Mouse (Mus musculus): ENCODE data around the gene Gm13694. TPM values are rescaled to one million over a fixed set of nuclear protein-coding genes. Genes with fewer than 3 reads are reported as not detected.
"Not testable (repeated sequence)": the region's sequence is repeated elsewhere in the genome, so short reads cannot be mapped to it uniquely, and the experiment has no call there.

Gene Gm13694
- polyA plus RNA-seq (2014; fragmentation: Nextera tagmentation; extraction: Ambion mirVana): not detected in 2 replicates

DNA sequence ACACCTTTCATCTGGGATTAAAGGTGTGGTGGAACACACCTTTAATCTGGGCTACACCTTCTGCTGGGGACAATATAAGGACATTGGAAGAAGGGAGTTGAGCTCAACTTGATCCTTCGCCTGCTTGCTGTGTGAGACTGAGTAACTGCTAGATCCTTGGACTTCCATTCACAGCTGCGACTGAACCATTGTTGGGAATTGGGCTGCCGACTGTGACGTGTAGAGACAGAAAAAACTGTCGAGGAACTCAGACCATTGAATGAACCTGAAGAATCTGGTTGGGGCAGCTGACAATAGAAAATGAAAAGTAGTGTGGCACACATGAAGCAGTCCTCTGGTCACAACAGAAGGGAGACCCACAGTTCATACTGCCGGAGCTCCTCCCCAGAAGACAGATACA is at the start of gene Gm13694:
Gene Gm13694 (plus strand): TSS at position 301 of the 400 bp plus-strand sequence.
- H3K4me2 ChIP-seq; ATAC-seq (ENCODE audit: low FRiP score); H3K9me3 ChIP-seq (ENCODE audit: control insufficient read depth, low read length); H3K27ac ChIP-seq (ENCODE audit: low read depth, low read length); H3K9ac ChIP-seq (ENCODE audit: low read length); DNase-seq (ENCODE audit: low spot score, missing footprints); H3K27me3 ChIP-seq (ENCODE audit: control insufficient read depth, insufficient read depth, low read length); H3K4me3 ChIP-seq (ENCODE audit: low read depth, low read length); H3K36me3 ChIP-seq (ENCODE audit: control insufficient read depth, insufficient read depth, low read length); H3K4me1 ChIP-seq (ENCODE audit: control insufficient read depth, insufficient read depth, low read length): not testable (repeated sequence)
- WGBS: no CpG with 5 or more reads among the region's 6 CpGs

DNA sequence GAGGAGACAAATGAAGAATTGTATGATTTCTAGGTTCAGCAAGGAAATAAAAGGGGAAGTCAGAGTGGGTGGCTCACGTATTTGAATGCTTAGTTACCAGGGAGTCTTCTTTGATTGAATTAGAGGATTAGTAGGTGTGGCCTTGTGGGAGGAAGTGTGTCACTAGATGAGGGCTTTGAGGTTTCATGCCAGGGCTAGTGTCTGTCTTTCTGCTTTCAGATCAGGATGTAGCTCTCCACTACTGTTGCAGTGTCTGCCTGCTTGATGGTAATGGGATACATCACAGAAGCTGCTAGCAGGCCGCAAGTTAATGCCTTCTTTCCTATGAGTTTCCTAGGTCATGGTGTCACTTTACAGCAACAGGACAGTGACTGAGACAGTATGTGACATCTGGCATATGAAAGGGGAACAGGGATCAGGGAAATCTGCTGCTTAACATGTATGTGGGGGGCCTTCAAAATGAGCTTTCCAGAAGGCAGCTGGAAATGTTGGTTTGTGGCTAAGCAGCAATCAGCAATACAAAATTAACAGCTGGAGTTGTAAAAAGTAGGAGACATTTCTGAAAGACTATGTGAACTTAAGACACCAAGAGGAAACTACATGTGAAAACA is 49.1 kb upstream of the Gm13694 start:
- Histone ChIP-seq H3K4me3 (ENCODE audit: low read depth, low read length) (no peak overlapping the region), H3K9me3 (ENCODE audit: control insufficient read depth, low read length) (no peaks in the 10 kb centered on the region), H3K4me2 (no peak overlapping the region), H3K27ac (ENCODE audit: low read depth, low read length) (no peak overlapping the region), H3K9ac (ENCODE audit: low read length) (no peak overlapping the region), H3K4me1 (ENCODE audit: control insufficient read depth, insufficient read depth, low read length) (no peaks in the 10 kb centered on the region), H3K36me3 (ENCODE audit: control insufficient read depth, insufficient read depth, low read length) (no peaks in the 10 kb centered on the region), H3K27me3 (ENCODE audit: control insufficient read depth, insufficient read depth, low read length) (no peaks in the 10 kb centered on the region)
- ATAC-seq (ENCODE audit: low FRiP score): no peak
- DNase-seq (ENCODE audit: low spot score, missing footprints): no peak
- WGBS: 31% methylated on average over 2 of the region's 2 CpGs

DNA sequence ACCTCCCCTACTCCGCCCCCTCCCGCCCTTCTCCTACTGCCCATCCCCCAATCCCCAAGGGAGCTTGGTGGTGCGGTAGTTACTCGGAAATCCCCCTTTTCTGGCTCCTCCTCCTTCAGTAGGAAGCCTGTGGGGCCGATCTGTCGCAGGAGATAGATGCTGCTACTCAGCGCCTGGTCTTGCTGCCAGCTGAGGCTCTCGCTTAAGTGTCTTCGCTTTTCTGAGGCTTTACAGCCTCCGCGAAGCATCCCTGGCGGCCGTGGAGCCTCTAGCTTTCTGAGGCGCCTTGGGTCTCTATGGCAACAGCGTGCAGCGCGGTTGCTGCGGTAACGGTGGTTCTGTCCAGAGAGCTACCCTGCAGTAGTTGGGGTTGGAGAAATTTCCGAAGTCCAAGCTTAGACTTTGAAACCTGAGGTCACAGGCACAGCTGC is 37.8 kb upstream of the Gm13694 start, which contains the start of gene Zswim2:
Gene Zswim2 (minus strand): TSS at position 298 of the 431 bp plus-strand sequence.
- no peaks in the 10 kb centered on the region for H3K9me3 ChIP-seq (ENCODE audit: control insufficient read depth, low read length)
- WGBS: 0% methylated on average over 20 of the region's 20 CpGs
- no peak within 1 kb of the TSS for H3K9ac ChIP-seq (ENCODE audit: low read length)
- no peak within 1 kb of the TSS for H3K27ac ChIP-seq (ENCODE audit: low read depth, low read length)
- no peak within 1 kb of the TSS for H3K4me3 ChIP-seq (ENCODE audit: low read depth, low read length)
- H3K36me3 ChIP-seq (ENCODE audit: control insufficient read depth, insufficient read depth, low read length): no peaks in the 10 kb centered on the region
- H3K4me1 ChIP-seq (ENCODE audit: control insufficient read depth, insufficient read depth, low read length): no peaks in the 10 kb centered on the region
- H3K27me3 ChIP-seq (ENCODE audit: control insufficient read depth, insufficient read depth, low read length): no peaks in the 10 kb centered on the region
- H3K4me2 ChIP-seq: peak within 1 kb of the TSS; percentile 26
- peak; percentile 98 for DNase-seq (ENCODE audit: low spot score, missing footprints)
- ATAC-seq (ENCODE audit: low FRiP score): peak; percentile 99

- H3K27me3 ChIP-seq (ENCODE audit: control insufficient read depth, insufficient read depth, low read length): no peaks in the 10 kb centered on the region
- no peaks in the 10 kb centered on the region for H3K4me1 ChIP-seq (ENCODE audit: control insufficient read depth, insufficient read depth, low read length)
- peak; percentile 51 for ATAC-seq (ENCODE audit: low FRiP score)
- H3K4me3 ChIP-seq (ENCODE audit: low read depth, low read length): no peak overlapping the region
- H3K27ac ChIP-seq (ENCODE audit: low read depth, low read length): no peak overlapping the region
- DNase-seq (ENCODE audit: low spot score, missing footprints): no peak
- H3K9ac ChIP-seq (ENCODE audit: low read length): no peak overlapping the region
- 50% methylated on average over 3 of the region's 3 CpGs for WGBS
- H3K4me2 ChIP-seq: peak overlapping the region; percentile 26; the same call in 1 of the 2 replicates
- H3K36me3 ChIP-seq (ENCODE audit: control insufficient read depth, insufficient read depth, low read length): no peaks in the 10 kb centered on the region
- no peaks in the 10 kb centered on the region for H3K9me3 ChIP-seq (ENCODE audit: control insufficient read depth, low read length)
These were observed 37.4 kb upstream of the Gm13694 start for GRCm38 (mm10) chr2:83941378-83941777.

GRCm38 (mm10) chr2:83941792-83942191 is 36.9 kb upstream of the Gm13694 start:
- Histone ChIP-seq H3K27me3 (ENCODE audit: control insufficient read depth, insufficient read depth, low read length) (no peaks in the 10 kb centered on the region), H3K4me3 (ENCODE audit: low read depth, low read length) (no peak overlapping the region), H3K36me3 (ENCODE audit: control insufficient read depth, insufficient read depth, low read length) (no peaks in the 10 kb centered on the region), H3K4me2 (no peak overlapping the region), H3K9me3 (ENCODE audit: control insufficient read depth, low read length) (no peaks in the 10 kb centered on the region), H3K27ac (ENCODE audit: low read depth, low read length) (no peak overlapping the region), H3K9ac (ENCODE audit: low read length) (no peak overlapping the region), H3K4me1 (ENCODE audit: control insufficient read depth, insufficient read depth, low read length) (no peaks in the 10 kb centered on the region)
- ATAC-seq (ENCODE audit: low FRiP score) (no peak), DNase-seq (ENCODE audit: low spot score, missing footprints) (no peak)
- WGBS: 76% methylated on average over 4 of the region's 4 CpGs

DNA sequence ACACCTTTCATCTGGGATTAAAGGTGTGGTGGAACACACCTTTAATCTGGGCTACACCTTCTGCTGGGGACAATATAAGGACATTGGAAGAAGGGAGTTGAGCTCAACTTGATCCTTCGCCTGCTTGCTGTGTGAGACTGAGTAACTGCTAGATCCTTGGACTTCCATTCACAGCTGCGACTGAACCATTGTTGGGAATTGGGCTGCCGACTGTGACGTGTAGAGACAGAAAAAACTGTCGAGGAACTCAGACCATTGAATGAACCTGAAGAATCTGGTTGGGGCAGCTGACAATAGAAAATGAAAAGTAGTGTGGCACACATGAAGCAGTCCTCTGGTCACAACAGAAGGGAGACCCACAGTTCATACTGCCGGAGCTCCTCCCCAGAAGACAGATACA is 23.3 kb upstream of the Gm13694 start, which contains the start of gene Gm13698:
Gene Gm13698 (plus strand): TSS at position 301 of the 400 bp plus-strand sequence.
- not testable (repeated sequence) for H3K27me3 ChIP-seq (ENCODE audit: control insufficient read depth, insufficient read depth, low read length); DNase-seq (ENCODE audit: low spot score, missing footprints); H3K4me3 ChIP-seq (ENCODE audit: low read depth, low read length); H3K36me3 ChIP-seq (ENCODE audit: control insufficient read depth, insufficient read depth, low read length); H3K27ac ChIP-seq (ENCODE audit: low read depth, low read length); ATAC-seq (ENCODE audit: low FRiP score); H3K4me2 ChIP-seq; H3K9me3 ChIP-seq (ENCODE audit: control insufficient read depth, low read length); H3K9ac ChIP-seq (ENCODE audit: low read length); H3K4me1 ChIP-seq (ENCODE audit: control insufficient read depth, insufficient read depth, low read length)
- no CpG with 5 or more reads among the region's 6 CpGs for WGBS

GRCm38 (mm10) chr2:83961203-83961602 is 17.5 kb upstream of the Gm13694 start, which contains the start of gene Gm13693:
Gm13693 (plus strand) TSS chr2:83961503.
- not testable (repeated sequence) for ATAC-seq (ENCODE audit: low FRiP score); H3K9ac ChIP-seq (ENCODE audit: low read length)

DNA sequence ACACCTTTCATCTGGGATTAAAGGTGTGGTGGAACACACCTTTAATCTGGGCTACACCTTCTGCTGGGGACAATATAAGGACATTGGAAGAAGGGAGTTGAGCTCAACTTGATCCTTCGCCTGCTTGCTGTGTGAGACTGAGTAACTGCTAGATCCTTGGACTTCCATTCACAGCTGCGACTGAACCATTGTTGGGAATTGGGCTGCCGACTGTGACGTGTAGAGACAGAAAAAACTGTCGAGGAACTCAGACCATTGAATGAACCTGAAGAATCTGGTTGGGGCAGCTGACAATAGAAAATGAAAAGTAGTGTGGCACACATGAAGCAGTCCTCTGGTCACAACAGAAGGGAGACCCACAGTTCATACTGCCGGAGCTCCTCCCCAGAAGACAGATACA is 11.7 kb upstream of the Gm13694 start, which contains the start of gene Gm13695:
Gene Gm13695 (plus strand): TSS at position 301 of the 400 bp plus-strand sequence.
- not testable (repeated sequence) for H3K4me1 ChIP-seq (ENCODE audit: control insufficient read depth, insufficient read depth, low read length); H3K27ac ChIP-seq (ENCODE audit: low read depth, low read length); H3K36me3 ChIP-seq (ENCODE audit: control insufficient read depth, insufficient read depth, low read length); DNase-seq (ENCODE audit: low spot score, missing footprints); ATAC-seq (ENCODE audit: low FRiP score); H3K9me3 ChIP-seq (ENCODE audit: control insufficient read depth, low read length); H3K4me3 ChIP-seq (ENCODE audit: low read depth, low read length); H3K4me2 ChIP-seq; H3K27me3 ChIP-seq (ENCODE audit: control insufficient read depth, insufficient read depth, low read length); H3K9ac ChIP-seq (ENCODE audit: low read length)
- WGBS: no CpG with 5 or more reads among the region's 6 CpGs

More at GRCm38 (mm10) chr2:83961203-83961602, 17.5 kb upstream of the Gm13694 start, which contains the start of gene Gm13693:
- not testable (repeated sequence) for H3K9me3 ChIP-seq (ENCODE audit: control insufficient read depth, low read length); DNase-seq (ENCODE audit: low spot score, missing footprints); H3K4me2 ChIP-seq; H3K27ac ChIP-seq (ENCODE audit: low read depth, low read length); H3K36me3 ChIP-seq (ENCODE audit: control insufficient read depth, insufficient read depth, low read length); H3K4me1 ChIP-seq (ENCODE audit: control insufficient read depth, insufficient read depth, low read length); H3K27me3 ChIP-seq (ENCODE audit: control insufficient read depth, insufficient read depth, low read length); H3K4me3 ChIP-seq (ENCODE audit: low read depth, low read length)
- WGBS: no CpG with 5 or more reads among the region's 6 CpGs

- not testable (repeated sequence) for DNase-seq (ENCODE audit: low spot score, missing footprints); H3K27ac ChIP-seq (ENCODE audit: low read depth, low read length); H3K36me3 ChIP-seq (ENCODE audit: control insufficient read depth, insufficient read depth, low read length); H3K27me3 ChIP-seq (ENCODE audit: control insufficient read depth, insufficient read depth, low read length); H3K9ac ChIP-seq (ENCODE audit: low read length); H3K4me3 ChIP-seq (ENCODE audit: low read depth, low read length); H3K9me3 ChIP-seq (ENCODE audit: control insufficient read depth, low read length); H3K4me1 ChIP-seq (ENCODE audit: control insufficient read depth, insufficient read depth, low read length); H3K4me2 ChIP-seq; ATAC-seq (ENCODE audit: low FRiP score)
- WGBS: no CpG with 5 or more reads among the region's 6 CpGs
These were observed 5.9 kb upstream of the Gm13694 start, which contains the start of gene Gm13696 for GRCm38 (mm10) chr2:83972823-83973222. Gm13696 (plus strand) TSS chr2:83973123.
